Mouse (Mus musculus): Measurements from ENCODE around the gene Pex11a.

Pex11a gene

GRCm38 (mm10) chr7:79736511-79736910 lies 6.4 kb downstream of the Pex11a start:
- no peak for DNase-seq

- no peak for DNase-seq
Measured at GRCm38 (mm10) chr7:79734563-79734962, 8.4 kb downstream of the Pex11a start.

- no peak for DNase-seq
Measured at GRCm38 (mm10) chr7:79732622-79733021, 10.3 kb downstream of the Pex11a start, which contains the start of gene Plin1. Plin1 (minus strand) TSS chr7:79732903.

- DNase-seq: no peak
Measured at GRCm38 (mm10) chr7:79731438-79731837, 11.5 kb downstream of the Pex11a start.

- peak; percentile 43 for DNase-seq
Measured at GRCm38 (mm10) chr7:79729743-79730370, 13.1 kb downstream of the Pex11a start.

GRCm38 (mm10) chr7:79729169-79729568 lies 13.8 kb downstream of the Pex11a start:
- peak; percentile 79 for DNase-seq

- DNase-seq: peak; percentile 81
Measured at GRCm38 (mm10) chr7:79728219-79728618, 14.7 kb downstream of the Pex11a start.

GRCm38 (mm10) chr7:79727091-79727490 lies 15.8 kb downstream of the Pex11a start:
- DNase-seq: peak; percentile 80

- peak; percentile 85 for DNase-seq
Measured at GRCm38 (mm10) chr7:79721386-79721977, 21.4 kb downstream of the Pex11a start.

- DNase-seq: peak; percentile 91
Measured at GRCm38 (mm10) chr7:79715187-79715981, 27.5 kb downstream of the Pex11a start, which contains the start of gene Kif7. Kif7 (minus strand) TSS chr7:79715720.

- no peak for DNase-seq
Measured at GRCm38 (mm10) chr7:79710831-79711230, 32.1 kb downstream of the Pex11a start.

- peak; percentile 33 for DNase-seq
Measured at GRCm38 (mm10) chr7:79710130-79710607, 32.8 kb downstream of the Pex11a start.

GRCm38 (mm10) chr7:79705210-79705609 lies 37.7 kb downstream of the Pex11a start:
- DNase-seq: no peak

- no peak for DNase-seq
Measured at GRCm38 (mm10) chr7:79702755-79703154, 40.2 kb downstream of the Pex11a start.

GRCm38 (mm10) chr7:79696495-79696894 lies 46.4 kb downstream of the Pex11a start:
- DNase-seq: no peak

Measured in thymus, postnatal 14 days (tissue).